Mouse (Mus musculus): Measurements from ENCODE around the gene Nif3l1. TPM values are rescaled to one million over a fixed set of nuclear protein-coding genes. Genes with fewer than 3 reads are reported as not detected.

Gene Nif3l1
- polyA plus RNA-seq, 1 experiment, result 0.08 TPM

DNA sequence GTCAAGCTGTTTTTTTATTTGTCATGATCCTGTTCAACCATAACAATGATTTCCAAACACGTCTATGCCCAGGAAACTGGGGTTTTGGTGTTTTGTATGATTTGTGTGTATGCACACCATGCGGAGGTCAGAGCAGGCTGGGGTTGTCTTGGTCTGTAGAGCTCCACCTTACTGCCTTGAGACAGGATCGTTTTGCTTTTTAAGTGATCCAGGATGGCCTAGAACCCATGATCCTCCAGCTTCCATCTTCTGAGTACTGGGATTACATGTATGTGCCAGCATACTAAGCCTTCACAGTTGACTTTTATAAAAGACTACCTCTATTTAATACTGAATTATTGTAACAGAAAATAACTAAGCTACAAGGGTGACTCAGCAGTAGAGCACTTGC is 34.8 kb upstream of the Nif3l1 start:
- H3K27me3 ChIP-seq (ENCODE audit: control insufficient read depth), result no peaks in the 10 kb centered on the region
- H3K4me3 ChIP-seq (replicated peaks), result no peak overlapping the region
- H3K4me1 ChIP-seq (ENCODE audit: control insufficient read depth), result no peaks in the 10 kb centered on the region
- peaks cover 94% of the 10 kb centered on the region for H3K36me3 ChIP-seq (ENCODE audit: control insufficient read depth)
- H3K9me3 ChIP-seq (ENCODE audit: control insufficient read depth, low read length), result no peaks in the 10 kb centered on the region
- no peak for TF ChIP-seq GATA1 (IDR thresholded peaks at IDR 0.05; ENCODE audit: low read length)
- TF ChIP-seq TAL1 (IDR thresholded peaks at IDR 0.05; ENCODE audit: low read length), result no peak

DNA sequence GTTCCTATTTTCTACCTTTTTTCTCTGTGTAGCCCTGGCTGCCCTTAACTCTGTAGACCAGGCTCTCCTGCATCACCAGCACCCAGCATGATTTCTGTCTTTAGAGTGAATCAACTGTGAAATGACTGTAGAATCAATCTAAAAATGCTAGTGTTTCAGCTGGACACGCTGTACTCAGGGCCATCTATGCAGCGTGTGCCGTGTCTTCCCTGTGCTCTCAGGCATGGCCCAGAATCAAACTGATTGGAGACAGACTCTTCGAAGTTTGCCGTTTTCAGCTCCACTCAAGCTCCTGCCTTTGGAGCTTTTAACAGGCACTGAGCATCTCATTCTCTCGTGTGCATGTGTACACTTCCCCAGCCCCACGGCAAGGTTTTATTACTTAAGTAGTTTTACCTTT is 34.2 kb upstream of the Nif3l1 start:
- H3K36me3 ChIP-seq (ENCODE audit: control insufficient read depth), result peaks cover 96% of the 10 kb centered on the region
- no peaks in the 10 kb centered on the region for H3K9me3 ChIP-seq (ENCODE audit: control insufficient read depth, low read length)

DNA sequence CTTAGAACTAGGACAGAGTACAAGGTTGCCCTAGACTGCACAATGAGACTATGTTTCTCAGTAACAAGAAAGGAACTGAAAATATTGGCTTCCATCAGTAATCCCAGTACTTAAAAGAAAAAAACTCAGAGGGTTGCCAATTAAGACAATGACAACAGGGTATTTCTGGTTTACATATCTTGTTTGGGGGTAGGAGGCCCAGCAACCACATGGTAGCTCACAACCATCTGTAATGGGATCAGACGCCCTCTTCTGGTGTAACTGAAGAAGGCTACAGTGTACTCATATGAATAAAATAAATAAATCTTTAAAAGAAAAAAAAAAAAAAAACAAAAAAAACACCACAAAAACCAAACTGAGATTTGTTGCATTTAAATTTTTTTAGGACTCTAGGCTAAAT is 29.5 kb upstream of the Nif3l1 start:
- no peak overlapping the region for H3K4me3 ChIP-seq (replicated peaks)
- no peaks in the 10 kb centered on the region for H3K9me3 ChIP-seq (ENCODE audit: control insufficient read depth, low read length)
- no peak for TF ChIP-seq GATA1 (IDR thresholded peaks at IDR 0.05; ENCODE audit: low read length)
- no peak for TF ChIP-seq TAL1 (IDR thresholded peaks at IDR 0.05; ENCODE audit: low read length)
- H3K36me3 ChIP-seq (ENCODE audit: control insufficient read depth), result peaks cover 99% of the 10 kb centered on the region
- H3K27me3 ChIP-seq (ENCODE audit: control insufficient read depth), result no peaks in the 10 kb centered on the region
- H3K4me1 ChIP-seq (ENCODE audit: control insufficient read depth), result peaks cover 9% of the 10 kb centered on the region

More for the DNA sequence above, 34.2 kb upstream of the Nif3l1 start:
- TF ChIP-seq GATA1 (IDR thresholded peaks at IDR 0.05; ENCODE audit: low read length) (no peak), TAL1 (IDR thresholded peaks at IDR 0.05; ENCODE audit: low read length) (no peak)
- no peak overlapping the region for H3K4me3 ChIP-seq (replicated peaks)
- no peaks in the 10 kb centered on the region for H3K4me1 ChIP-seq (ENCODE audit: control insufficient read depth)
- H3K27me3 ChIP-seq (ENCODE audit: control insufficient read depth), result no peaks in the 10 kb centered on the region

DNA sequence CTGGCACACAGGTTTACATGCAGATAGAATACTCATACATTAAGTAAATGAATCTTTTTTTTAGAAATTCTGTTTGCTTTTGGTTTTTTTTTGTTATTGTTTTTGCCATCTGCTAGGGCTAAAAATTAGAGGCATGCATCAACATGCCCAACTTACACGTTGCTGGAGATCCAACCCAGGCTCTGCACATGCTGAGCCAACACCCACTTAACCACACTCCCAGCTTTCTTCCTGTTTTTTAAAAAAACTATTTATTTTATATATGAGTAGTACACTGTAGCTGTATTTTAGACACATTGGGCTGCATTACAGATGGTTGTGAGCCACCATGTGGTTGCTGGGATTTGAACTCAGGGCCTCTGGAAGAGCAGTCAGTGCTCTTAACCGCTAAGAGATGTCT is 28.9 kb upstream of the Nif3l1 start:
- Histone ChIP-seq H3K4me1 (ENCODE audit: control insufficient read depth) (peaks cover 14% of the 10 kb centered on the region), H3K9me3 (ENCODE audit: control insufficient read depth, low read length) (no peaks in the 10 kb centered on the region), H3K36me3 (ENCODE audit: control insufficient read depth) (peaks cover 99% of the 10 kb centered on the region), H3K27me3 (ENCODE audit: control insufficient read depth) (no peaks in the 10 kb centered on the region), H3K4me3 (replicated peaks) (no peak overlapping the region)
- TF ChIP-seq TAL1 (IDR thresholded peaks at IDR 0.05; ENCODE audit: low read length) (no peak), GATA1 (IDR thresholded peaks at IDR 0.05; ENCODE audit: low read length) (no peak)

DNA sequence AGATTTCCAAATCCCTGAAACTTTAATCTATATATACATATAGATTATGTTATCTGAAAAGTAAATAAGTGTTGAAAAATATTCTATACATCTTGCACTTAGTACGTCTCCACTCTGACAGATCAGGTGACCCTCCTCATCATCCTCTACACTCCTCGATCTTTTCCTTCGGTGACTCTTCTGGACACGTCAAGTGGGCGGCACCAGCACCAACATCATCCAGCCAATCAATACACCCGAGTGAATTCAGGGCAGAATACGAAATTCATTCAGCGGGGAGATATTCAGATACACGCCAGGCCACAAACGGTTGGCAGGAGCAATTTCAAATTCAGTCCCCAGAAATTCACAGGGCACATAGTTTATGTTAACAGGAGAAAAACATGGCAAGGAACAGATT is 24.9 kb upstream of the Nif3l1 start:
- Histone ChIP-seq H3K9me3 (ENCODE audit: control insufficient read depth, low read length) (no peaks in the 10 kb centered on the region), H3K36me3 (ENCODE audit: control insufficient read depth) (peaks cover 78% of the 10 kb centered on the region), H3K27me3 (ENCODE audit: control insufficient read depth) (no peaks in the 10 kb centered on the region), H3K4me1 (ENCODE audit: control insufficient read depth) (peaks cover 39% of the 10 kb centered on the region), H3K4me3 (replicated peaks) (no peak overlapping the region)
- TF ChIP-seq GATA1 (IDR thresholded peaks at IDR 0.05; ENCODE audit: low read length) (no peak), TAL1 (IDR thresholded peaks at IDR 0.05; ENCODE audit: low read length) (no peak)

DNA sequence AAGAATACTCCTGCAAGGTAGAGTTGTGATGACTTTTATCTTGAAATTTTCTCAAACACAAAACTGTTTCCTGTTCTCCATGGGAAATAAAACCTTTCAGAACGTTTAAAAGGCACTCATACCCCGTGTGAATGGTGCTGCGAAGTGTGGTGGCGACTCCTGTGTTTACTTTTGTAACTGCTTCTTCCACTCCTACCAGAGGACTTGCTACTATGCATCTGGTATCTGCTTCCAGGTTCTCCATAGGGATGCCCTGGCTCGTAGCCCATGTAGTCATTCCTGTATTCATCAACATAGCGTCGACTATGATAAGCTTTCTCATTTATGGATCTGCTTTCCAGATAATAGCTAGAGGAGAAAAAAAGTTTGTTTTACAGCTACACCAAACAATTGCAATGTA is 24.0 kb upstream of the Nif3l1 start:
- TF ChIP-seq TAL1 (IDR thresholded peaks at IDR 0.05; ENCODE audit: low read length), result no peak
- TF ChIP-seq GATA1 (IDR thresholded peaks at IDR 0.05; ENCODE audit: low read length), result no peak
- H3K4me1 ChIP-seq (ENCODE audit: control insufficient read depth), result peaks cover 41% of the 10 kb centered on the region
- H3K9me3 ChIP-seq (ENCODE audit: control insufficient read depth, low read length), result no peaks in the 10 kb centered on the region
- H3K27me3 ChIP-seq (ENCODE audit: control insufficient read depth), result no peaks in the 10 kb centered on the region
- peak overlapping the region; percentile 90 for H3K4me3 ChIP-seq (replicated peaks)
- H3K36me3 ChIP-seq (ENCODE audit: control insufficient read depth), result peaks cover 69% of the 10 kb centered on the region

DNA sequence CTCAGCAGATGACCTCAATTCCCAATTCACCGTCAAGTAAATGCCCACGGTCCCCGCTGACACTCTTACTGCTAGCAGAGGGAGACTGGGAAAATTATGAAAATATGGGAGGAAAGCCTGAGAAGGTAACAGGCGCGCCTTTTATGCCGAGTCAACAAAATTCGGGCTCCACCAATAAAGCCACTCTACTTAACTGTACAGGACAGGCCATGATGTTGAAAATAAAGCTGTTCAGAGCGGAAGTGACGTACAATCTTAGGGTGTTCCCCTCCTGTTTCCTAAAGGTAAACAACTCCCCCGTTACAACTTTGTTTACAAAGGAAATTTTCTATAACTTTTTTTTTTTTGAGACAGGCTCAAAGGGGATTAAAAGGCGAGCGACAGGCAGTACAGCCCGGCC is 22.1 kb upstream of the Nif3l1 start:
- Histone ChIP-seq H3K27me3 (ENCODE audit: control insufficient read depth) (no peaks in the 10 kb centered on the region), H3K9me3 (ENCODE audit: control insufficient read depth, low read length) (no peaks in the 10 kb centered on the region), H3K4me3 (replicated peaks) (peak overlapping the region; percentile 90), H3K36me3 (ENCODE audit: control insufficient read depth) (peaks cover 50% of the 10 kb centered on the region), H3K4me1 (ENCODE audit: control insufficient read depth) (peaks cover 40% of the 10 kb centered on the region)
- TF ChIP-seq TAL1 (IDR thresholded peaks at IDR 0.05; ENCODE audit: low read length), result no peak
- TF ChIP-seq GATA1 (IDR thresholded peaks at IDR 0.05; ENCODE audit: low read length), result no peak

DNA sequence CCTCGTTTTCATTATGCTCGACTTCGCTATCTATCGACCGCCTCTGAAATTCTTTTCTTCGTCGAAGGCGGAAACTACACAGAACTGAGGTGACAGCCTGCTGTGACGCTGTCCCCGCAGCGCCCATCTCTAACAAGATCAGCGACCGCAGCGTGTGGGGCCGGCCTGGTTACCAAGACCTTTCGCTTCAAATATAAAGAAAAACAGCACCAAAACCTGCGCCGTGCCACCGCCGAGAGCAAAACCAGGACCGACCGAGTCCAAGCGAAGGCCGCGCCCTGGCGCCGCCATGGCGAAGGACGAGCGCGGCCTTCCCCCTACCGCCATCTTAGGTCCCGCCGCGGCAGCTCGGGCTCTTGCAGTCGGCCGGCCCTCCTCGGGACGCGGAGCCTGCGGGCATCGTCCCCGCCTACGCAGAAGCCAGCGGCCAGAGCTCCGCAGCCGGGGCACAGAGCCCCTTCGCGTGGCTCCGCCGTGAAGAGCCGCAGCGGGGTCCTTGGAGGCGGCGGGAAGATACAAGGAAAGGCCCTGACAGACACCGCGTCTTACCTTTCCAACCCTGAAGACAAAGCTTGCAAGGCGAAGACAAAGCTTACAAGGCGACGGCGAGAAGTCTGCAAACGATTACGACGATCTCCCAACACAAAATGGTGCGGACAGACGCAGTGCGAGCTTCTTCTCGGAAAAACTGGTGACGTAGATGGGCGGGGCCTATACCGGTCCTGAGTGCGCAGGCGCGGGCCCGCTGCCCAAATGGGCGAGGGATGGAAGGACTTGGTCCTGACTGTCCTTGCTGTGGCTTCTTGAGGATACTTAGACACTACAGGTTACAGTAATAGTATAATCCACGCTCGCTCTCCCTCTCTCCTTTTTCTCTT is 21.3 kb upstream of the Nif3l1 start, which contains the start of gene Clk1:
TSS of gene Clk1 (minus strand) at position 696 of the 878 bp plus-strand sequence.
- peak within 1 kb of the TSS; percentile 90 for H3K4me3 ChIP-seq (replicated peaks)
- H3K36me3 ChIP-seq (ENCODE audit: control insufficient read depth), result peaks cover 43% of the 10 kb centered on the region

DNA sequence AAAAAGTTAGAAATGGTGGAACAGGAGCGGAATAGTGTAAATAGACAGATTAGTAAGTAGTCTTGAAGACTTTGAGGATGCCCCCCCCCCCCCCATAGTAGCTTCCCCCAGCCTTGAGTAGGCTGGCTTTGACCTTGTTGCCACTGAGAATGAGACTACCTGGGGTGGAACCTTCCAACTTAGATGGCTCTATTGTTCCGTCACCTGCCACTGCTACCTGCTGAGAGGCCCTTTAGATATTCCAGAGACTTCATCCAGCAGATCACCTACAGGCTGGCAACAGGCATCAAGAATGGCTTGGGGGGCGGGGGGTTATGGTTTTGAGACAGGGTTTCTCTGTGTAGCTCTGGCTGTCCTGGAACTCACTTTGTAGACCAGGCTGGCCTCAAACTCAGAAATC is 20.4 kb upstream of the Nif3l1 start:
- Histone ChIP-seq H3K27me3 (ENCODE audit: control insufficient read depth) (no peaks in the 10 kb centered on the region), H3K4me3 (replicated peaks) (peak overlapping the region; percentile 90), H3K36me3 (ENCODE audit: control insufficient read depth) (peaks cover 34% of the 10 kb centered on the region), H3K9me3 (ENCODE audit: control insufficient read depth, low read length) (no peaks in the 10 kb centered on the region), H3K4me1 (ENCODE audit: control insufficient read depth) (peaks cover 35% of the 10 kb centered on the region)
- TF ChIP-seq TAL1 (IDR thresholded peaks at IDR 0.05; ENCODE audit: low read length), result no peak
- TF ChIP-seq GATA1 (IDR thresholded peaks at IDR 0.05; ENCODE audit: low read length), result no peak

More for the DNA sequence above, 21.3 kb upstream of the Nif3l1 start, which contains the start of gene Clk1:
- Histone ChIP-seq H3K9me3 (ENCODE audit: control insufficient read depth, low read length) (no peaks in the 10 kb centered on the region), H3K27me3 (ENCODE audit: control insufficient read depth) (no peaks in the 10 kb centered on the region), H3K4me1 (ENCODE audit: control insufficient read depth) (peaks cover 37% of the 10 kb centered on the region)
- TF ChIP-seq TAL1 (IDR thresholded peaks at IDR 0.05; ENCODE audit: low read length) (no peak), GATA1 (IDR thresholded peaks at IDR 0.05; ENCODE audit: low read length) (no peak)
